Mouse (Mus musculus): Measurements from ENCODE around the gene Ucma.

Gene Ucma

GRCm38 (mm10) chr2:5001266-5001665, 25.3 kb downstream of the Ucma start:
- in situ Hi-C loops (cut with MboI, MseI), result loop anchor here (5.0 kb wide), 1 partner anchor 99 kb away; no protein-coding TSS in a partner anchor

- in situ Hi-C loops (cut with MboI, MseI), result no loop called here
Observed at GRCm38 (mm10) chr2:5007107-5007506, 31.2 kb downstream of the Ucma start.

- in situ Hi-C loops (cut with MboI, MseI), result no loop called here
Observed at GRCm38 (mm10) chr2:5011898-5012490, 36.1 kb downstream of the Ucma start.

DNA sequence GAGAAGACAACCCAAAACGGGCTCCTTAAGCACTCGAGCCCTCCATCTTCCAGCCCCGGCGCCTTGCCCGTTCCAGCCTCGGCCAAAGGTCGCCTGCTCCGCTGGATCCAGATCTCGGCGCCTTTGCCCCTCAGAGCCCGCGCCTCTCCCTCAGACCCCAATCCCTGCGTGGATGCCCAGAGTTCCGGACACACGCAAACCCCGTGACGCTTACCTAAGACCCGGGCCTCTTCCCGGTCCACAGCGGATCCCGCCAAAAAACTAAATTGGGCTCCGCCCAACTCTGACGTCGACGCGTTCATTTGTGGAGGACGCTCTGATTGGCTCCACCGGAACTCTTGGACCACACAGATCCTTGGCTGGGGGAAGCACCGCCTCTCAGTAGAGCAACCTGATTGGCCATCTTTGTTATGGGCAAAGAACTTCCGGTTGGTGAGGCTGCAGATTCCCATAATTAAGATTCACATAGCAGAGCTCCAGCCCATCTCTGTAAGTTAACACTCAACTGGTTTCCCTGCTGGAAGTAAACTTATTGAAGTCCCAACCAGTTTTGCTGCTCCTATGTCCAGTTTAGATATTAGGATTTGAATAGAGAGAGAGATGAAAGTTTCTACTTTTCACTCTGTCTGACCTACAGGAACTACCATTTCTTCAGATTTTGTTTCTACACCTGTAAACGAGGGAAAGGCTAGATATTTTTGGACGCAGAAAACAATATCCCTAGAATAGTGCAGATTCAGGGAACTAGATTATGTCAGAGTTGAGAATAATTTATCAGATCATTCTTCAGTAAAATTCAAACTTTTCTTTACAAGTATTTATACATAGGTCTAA, 36.8 kb downstream of the Ucma start, which contains the start of gene Mcm10:
TSS of gene Mcm10 (minus strand) at position 301 of the 834 bp plus-strand sequence.
- in situ Hi-C loops (cut with MboI, MseI), result no loop called here

- in situ Hi-C loops (cut with MboI, MseI), result no loop called here
Observed at GRCm38 (mm10) chr2:5014616-5015015, 38.7 kb downstream of the Ucma start.

DNA sequence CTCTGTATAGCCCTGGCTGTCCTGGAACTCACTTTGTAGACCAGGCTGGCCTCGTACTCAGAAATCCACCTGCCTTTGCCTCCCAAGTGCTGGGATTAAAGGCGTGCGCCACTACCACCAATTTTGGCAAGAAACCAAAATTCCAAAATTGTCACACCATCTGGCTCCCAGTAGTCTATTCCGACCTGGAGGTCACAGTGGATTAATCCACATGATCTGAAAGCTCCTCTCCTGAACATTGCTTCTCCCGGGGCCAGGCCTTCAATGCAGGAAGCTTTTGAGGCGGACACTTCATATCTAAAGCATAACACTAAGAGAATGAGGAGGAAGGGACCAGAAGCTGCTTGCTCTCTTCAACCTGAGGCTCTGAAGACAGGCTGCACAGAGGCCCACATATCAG, 39.6 kb downstream of the Ucma start:
- in situ Hi-C loops (cut with MboI, MseI), result no loop called here

DNA sequence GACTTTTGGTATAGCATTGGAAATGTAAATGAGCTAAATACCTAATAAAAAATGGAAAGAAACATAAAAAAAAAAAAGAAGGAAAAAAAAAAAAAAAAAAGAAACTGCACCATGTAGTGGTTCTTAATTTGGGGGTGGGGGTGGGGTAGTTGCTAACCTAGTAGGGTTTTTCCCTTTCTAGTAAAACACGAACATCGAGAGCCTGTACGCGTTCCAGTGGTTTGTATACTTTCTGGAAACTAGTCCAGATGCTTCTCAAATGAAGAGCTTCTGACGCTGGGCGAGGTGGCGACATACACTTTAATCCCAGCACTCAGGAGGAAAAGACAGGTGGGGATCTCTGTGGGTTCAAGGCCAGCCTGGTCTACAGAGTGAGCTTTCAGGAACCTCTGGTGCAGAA, 41.0 kb downstream of the Ucma start:
- in situ Hi-C loops (cut with MboI, MseI), result no loop called here

GRCm38 (mm10) chr2:5019708-5020107, 43.8 kb downstream of the Ucma start:
- in situ Hi-C loops (cut with MboI, MseI), result no loop called here

DNA sequence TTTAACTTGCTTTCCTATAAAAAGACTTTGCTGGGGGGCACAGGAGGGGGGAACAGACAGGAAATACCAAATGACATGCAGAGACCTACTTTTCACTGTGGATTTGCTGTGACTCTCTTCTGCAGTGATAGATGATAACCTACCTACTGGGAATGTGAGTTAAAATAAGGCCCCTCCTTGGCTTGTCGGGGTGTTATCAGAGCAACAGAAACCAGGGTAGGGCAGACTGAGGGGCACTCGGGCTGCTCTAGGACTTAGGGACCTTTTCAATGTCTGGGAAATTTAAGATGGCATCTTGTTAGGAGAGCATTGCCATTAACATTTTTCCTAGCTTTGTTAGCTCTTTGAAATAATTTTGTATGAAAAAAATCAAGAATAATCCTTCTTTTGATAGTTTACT, 47.4 kb downstream of the Ucma start:
- in situ Hi-C loops (cut with MboI, MseI), result no loop called here

DNA sequence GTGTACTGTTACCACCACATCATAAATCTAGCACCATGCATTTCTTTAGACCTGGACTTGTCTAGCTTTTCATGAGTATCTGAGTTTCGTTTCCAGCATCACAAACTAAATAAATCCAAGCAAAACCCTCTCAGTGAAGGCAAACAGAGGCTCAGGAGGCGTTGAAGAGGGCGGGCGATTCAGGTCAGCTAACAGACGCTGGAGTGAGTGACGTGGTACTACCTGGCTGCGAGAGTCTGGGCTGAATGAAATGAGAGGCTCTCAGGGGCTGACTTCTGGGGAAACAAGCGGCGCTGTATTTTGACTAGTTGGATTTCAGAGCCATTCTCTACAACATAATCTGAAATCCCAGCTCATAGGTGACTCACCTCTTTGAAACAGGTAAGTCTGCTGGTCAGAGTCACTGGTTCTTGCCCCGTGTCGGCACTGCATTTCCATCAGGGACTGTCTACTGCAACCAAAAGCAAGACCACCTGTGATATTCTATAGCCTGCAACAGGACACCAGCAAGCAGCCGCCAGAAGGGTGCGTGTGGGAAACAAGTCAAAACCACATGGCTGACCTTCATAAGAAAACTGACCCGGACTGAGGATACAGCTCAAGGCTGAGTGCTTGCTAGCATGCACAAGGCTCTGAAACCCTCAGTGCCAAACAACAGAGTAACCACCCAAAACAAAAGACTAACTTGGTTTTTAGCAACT, 47.9 kb downstream of the Ucma start:
- in situ Hi-C loops (cut with MboI, MseI), result no loop called here

GRCm38 (mm10) chr2:5025162-5025733, 49.3 kb downstream of the Ucma start:
- in situ Hi-C loops (cut with MboI, MseI), result no loop called here

DNA sequence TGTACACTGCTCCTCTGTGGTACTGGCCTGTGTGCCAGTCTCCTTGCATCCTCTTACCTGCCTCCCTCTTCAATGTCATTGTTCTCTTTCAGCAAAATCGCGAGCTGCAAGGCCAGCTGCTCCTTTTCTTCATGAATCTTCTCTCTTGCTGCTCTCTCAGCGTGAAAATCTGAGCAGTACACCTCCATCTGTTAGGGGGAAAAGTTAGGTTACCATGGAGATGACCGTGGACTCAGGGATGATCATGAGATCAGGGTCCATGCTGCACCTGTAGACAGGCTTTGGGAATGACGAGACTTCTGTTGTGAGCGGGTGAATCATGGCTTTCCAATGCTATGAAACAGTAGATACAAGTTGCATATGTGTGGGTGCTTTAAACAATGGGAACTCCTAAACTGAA, 51.1 kb downstream of the Ucma start:
- in situ Hi-C loops (cut with MboI, MseI), result no loop called here

DNA sequence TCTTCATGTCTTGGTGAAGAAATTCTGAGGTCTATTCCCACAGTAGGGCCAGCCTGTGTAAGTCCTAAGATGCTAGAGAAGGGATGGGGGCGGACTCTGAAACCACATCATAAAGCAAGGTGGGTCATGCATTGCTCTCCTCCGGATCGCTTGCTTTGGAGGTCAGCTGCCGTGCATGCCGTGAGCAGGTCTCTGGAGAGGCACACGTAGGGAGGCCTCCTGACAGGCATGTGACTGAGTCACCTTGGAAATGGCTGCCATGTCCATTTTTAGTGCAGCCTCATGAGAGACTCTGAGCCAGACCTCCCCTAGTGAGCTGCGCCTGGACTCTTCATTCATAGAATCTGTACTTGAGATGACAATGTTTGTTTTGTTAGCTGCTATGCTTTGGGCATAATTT, 52.1 kb downstream of the Ucma start:
- in situ Hi-C loops (cut with MboI, MseI), result no loop called here

DNA sequence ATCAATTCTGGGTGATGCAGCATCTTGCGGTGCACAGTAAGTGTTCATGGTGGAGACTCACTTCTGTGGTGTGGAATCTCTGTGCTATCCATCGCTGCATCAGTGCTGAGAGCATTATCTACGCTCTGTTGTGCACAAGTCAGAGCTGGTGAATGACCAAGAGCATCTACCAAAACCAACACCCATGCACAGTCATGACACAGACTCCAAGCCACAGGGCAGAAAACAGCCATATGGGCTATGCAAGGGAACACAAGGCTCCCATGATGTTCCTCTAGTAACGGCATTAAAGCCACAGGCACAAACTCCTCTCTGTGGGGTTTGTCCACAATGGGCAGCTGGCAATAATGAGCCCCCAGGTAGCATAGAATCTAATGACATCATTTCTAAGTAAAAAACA, 53.9 kb downstream of the Ucma start:
- in situ Hi-C loops (cut with MboI, MseI), result no loop called here

DNA sequence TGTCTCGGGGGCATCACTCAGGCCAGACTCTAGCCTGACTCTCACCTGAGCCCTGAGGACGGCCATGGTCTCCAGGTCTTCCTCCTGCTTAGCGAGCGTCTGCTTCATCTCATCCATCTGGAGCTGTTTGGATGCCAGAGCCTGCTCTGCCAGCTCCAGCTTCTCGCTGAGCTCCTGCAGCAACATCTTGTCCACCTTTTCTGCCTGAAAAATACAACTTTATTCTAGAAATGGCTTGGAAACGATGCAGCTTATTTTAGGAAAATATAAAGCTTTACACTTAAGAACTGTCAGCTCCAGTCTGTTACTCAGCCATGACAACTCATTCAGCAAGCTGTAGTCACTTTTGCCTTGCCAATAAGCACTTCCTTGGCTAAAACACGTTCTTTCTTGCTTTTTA, 55.3 kb downstream of the Ucma start:
- in situ Hi-C loops (cut with MboI, MseI), result no loop called here

GRCm38 (mm10) chr2:5032665-5033064, 56.7 kb downstream of the Ucma start:
- in situ Hi-C loops (cut with MboI, MseI), result no loop called here

DNA sequence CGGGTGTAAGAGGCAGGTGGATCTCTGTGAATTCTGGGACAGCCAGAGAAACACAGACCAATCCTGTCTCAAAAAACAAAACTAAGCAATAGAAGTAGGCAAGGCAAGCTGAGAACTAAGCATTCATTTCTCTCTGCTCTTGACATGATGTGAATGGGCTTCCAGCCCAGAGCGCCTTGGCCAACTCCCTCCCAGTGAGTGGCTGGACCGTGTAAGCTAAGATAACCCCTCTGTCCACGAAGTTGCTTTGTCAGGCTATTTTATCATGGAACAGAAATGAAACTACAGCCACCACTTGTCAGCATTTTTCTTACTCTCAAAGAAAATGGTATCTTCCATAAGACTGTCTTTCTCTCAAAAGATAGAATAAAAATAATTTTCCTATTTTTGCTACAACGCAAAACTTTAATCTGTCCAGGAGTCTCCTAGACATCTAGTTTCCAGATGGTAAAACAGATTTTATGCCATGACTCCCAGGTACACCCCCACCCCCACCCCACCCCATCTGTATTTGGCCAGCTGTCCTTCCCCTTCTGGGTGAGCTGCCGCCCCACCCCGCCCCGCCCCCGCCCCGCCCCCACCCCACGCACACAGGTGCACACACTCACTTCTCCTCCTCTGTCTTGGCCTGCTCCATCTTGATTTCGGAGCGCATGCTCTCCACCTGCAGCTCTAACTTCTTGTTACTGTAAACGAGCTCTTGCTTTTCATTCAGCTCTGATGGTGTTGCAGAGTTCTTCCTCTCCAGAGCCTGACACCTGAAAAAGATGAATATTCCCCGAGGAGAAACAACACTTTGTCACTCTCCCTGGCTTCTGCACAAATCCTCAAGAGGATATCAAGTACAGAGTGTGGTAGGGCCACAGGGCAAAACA, 57.9 kb downstream of the Ucma start:
- in situ Hi-C loops (cut with MboI, MseI), result no loop called here

GRCm38 (mm10) chr2:5034801-5035200, 58.9 kb downstream of the Ucma start:
- in situ Hi-C loops (cut with MboI, MseI), result no loop called here

DNA sequence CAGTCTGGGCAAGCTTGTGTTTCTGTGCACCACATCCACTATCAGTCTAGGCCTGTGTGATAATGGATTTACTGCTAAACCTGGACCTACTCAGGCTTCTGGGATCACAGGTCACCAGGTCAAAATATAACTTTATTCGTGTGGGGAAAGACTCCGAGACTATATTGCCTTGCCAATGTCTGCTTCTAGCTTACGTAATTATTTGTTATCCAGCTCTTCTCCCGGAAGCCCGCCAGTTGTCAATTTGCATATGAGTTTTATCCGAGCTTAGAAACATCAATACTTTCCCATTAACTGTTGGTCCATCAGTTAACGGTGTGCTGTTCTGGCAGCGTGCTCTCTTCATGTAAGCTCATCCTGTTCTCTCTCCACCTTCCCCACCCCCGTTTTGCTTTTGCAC, 59.3 kb downstream of the Ucma start:
- in situ Hi-C loops (cut with MboI, MseI), result no loop called here

All from T-helper 2 cell (primary cell).